Mouse (Mus musculus): ENCODE data around the gene Prap1. TPM values are rescaled to one million over a fixed set of nuclear protein-coding genes. Genes with fewer than 3 reads are reported as not detected.

Prap1 gene
- polyA plus RNA-seq, 1 experiment from 2014 or later: not detected

DNA sequence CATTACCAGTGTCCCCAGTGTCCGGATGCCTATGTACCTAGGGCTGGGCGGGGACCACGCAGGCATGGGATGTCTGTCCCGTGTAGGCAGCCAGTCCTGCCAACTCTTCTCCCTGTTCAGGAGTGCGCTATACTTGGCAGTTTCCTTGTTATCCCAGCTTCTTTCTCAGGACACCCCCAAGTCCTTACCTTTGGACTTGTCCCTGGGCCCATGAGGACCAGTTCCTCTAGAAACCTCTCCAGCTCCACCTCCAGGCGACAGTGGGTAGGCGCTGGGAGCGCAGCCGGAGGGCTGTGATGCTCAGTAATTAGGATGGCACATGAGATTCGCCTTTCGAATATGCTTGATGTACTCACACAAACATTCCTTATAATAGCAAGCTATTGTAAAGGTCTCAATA lies 30.9 kb upstream of the Prap1 start:
- Histone ChIP-seq H3K4me3 (no peak overlapping the region), H3K27ac (peak overlapping the region; percentile 14; the same call in 1 of the 2 replicates), H3K4me2 (peak overlapping the region; percentile 73; the same call in 1 of the 2 replicates), H3K4me1 (replicated peaks) (peaks cover 56% of the 10 kb centered on the region), H3K27me3 (peaks cover 40% of the 10 kb centered on the region), H3K9ac (no peak overlapping the region), H3K36me3 (no peaks in the 10 kb centered on the region), H3K9me3 (no peaks in the 10 kb centered on the region)
- 7% methylated on average over 11 of the region's 11 CpGs for WGBS
- no peak; the same call in 1 of the 2 replicates for ATAC-seq (ENCODE audit: low FRiP score)

DNA sequence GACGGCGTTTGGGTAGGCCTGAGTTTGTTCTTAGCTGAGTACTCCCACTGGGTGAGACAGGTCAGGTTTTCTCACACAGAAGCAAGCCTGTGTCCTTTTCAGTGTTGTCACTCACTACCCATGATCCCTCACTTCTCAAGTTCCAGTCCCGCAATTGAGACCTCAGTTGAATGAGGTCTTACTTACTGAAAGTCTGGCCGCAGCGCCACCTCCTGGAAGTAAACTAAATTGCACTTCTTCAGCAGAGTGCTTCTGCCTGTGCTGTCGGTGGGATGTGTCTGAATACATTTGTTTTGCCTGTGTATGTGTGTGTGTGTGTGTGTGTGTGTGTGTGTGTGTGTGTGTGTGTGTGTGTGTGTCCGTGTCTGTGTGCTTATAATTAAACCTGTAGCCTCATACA lies 30.1 kb upstream of the Prap1 start:
- peaks cover 43% of the 10 kb centered on the region for H3K27me3 ChIP-seq
- H3K36me3 ChIP-seq: no peaks in the 10 kb centered on the region
- no peak overlapping the region for H3K4me2 ChIP-seq
- H3K9ac ChIP-seq: no peak overlapping the region
- 18% methylated on average over 7 of the region's 7 CpGs for WGBS
- H3K9me3 ChIP-seq: no peaks in the 10 kb centered on the region
- no peak for ATAC-seq (ENCODE audit: low FRiP score)
- no peak overlapping the region for H3K4me3 ChIP-seq
- H3K4me1 ChIP-seq (replicated peaks): peaks cover 48% of the 10 kb centered on the region
- H3K27ac ChIP-seq: no peak overlapping the region

DNA sequence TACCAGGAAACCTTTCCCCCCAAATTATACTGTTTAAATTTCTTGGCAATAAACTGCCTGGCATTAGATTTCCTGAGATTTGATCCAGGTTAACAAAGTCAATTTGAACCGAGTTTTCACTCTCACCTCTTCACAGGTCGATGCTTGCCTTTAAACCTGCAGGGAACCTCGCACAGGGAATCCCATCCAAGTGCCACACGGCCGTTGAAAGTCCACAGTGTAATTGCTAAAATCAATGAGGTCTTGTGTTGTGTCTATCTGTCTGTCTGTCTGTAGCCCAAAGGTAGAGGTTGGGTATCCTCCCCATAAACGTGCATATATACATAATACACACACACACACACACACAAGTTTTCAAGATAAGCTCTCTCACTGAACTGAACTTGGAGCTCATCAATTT lies 25.8 kb upstream of the Prap1 start:
- no peak for ATAC-seq (ENCODE audit: low FRiP score)
- H3K36me3 ChIP-seq: peaks cover 26% of the 10 kb centered on the region
- H3K9me3 ChIP-seq: no peaks in the 10 kb centered on the region
- 73% methylated on average over 6 of the region's 6 CpGs for WGBS
- H3K4me1 ChIP-seq (replicated peaks): peaks cover 5% of the 10 kb centered on the region; the same call in 1 of the 2 replicates
- H3K4me2 ChIP-seq: no peak overlapping the region
- no peak overlapping the region for H3K27ac ChIP-seq
- no peak overlapping the region for H3K9ac ChIP-seq
- H3K4me3 ChIP-seq: no peak overlapping the region
- peaks cover 51% of the 10 kb centered on the region for H3K27me3 ChIP-seq

DNA sequence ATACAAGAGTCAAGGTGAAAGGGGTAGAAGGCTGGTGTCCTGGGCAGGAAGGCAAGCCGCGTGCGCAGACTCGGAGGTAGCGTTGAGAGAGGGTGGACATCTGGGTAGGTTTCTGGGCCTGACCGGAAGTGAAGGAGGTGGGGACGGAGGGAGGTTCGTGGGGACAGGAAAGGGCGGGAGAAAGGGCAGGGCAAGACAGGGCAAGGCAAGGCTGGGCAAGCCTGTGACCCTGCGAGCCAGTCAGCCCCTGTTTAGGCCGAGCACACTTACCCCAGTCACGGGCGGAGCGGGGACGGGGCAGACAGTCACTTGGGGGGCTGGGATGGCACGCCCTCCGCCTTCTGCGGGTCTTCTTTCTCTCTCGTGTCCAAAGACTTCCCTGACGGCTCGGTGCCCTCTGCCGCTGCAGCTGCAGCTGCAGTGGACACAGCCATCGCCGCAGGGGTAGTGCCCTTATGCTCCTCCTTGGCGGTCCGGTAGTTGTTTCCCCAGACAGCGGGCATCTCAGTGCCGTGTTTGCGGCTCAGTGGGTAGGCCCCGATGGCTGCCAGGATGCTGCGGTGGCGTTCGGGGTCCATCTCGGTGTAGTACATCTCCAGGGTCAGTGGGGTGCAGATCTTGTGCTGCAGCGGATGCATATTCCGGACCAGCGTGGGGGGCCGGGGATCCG lies 23.0 kb upstream of the Prap1 start:
- WGBS: 40% methylated on average over 39 of the region's 39 CpGs
- no peak overlapping the region for H3K27ac ChIP-seq
- H3K36me3 ChIP-seq: peaks cover 43% of the 10 kb centered on the region
- H3K4me2 ChIP-seq: peak overlapping the region; percentile 38
- peak overlapping the region; percentile 17; the same call in 1 of the 2 replicates for H3K4me3 ChIP-seq
- ATAC-seq (ENCODE audit: low FRiP score): no peak
- H3K27me3 ChIP-seq: peaks cover 44% of the 10 kb centered on the region
- no peaks in the 10 kb centered on the region for H3K4me1 ChIP-seq (replicated peaks)
- H3K9me3 ChIP-seq: no peaks in the 10 kb centered on the region
- H3K9ac ChIP-seq: peak overlapping the region; percentile 26; the same call in 1 of the 2 replicates

DNA sequence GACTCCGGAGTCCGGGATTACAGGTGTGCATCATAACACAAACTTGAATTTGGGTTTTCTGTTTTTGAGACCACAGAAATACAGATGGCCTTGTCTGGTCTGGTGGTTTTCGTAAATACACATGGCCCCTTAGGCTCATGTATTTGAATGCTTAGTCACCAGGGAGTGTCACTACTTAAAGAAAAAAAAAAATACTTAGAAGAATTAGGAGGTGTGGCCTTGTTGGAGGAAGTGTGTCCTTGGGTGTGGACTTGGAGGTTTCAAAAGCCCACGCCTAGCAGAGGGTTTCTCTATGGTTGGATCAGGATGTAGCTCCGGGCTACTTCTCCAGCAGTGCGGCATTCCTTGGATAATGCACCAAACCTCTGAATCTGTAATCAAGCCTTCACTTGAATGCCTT lies 15.5 kb upstream of the Prap1 start:
- Histone ChIP-seq H3K9me3 (no peaks in the 10 kb centered on the region), H3K4me1 (replicated peaks) (peaks cover 32% of the 10 kb centered on the region), H3K27me3 (peaks cover 10% of the 10 kb centered on the region), H3K9ac (peak overlapping the region; percentile 19; the same call in 1 of the 2 replicates), H3K4me3 (no peak overlapping the region), H3K27ac (no peak overlapping the region), H3K36me3 (peaks cover 14% of the 10 kb centered on the region), H3K4me2 (no peak overlapping the region)
- ATAC-seq (ENCODE audit: low FRiP score): no peak
- WGBS: 82% methylated on average over 6 of the region's 6 CpGs

DNA sequence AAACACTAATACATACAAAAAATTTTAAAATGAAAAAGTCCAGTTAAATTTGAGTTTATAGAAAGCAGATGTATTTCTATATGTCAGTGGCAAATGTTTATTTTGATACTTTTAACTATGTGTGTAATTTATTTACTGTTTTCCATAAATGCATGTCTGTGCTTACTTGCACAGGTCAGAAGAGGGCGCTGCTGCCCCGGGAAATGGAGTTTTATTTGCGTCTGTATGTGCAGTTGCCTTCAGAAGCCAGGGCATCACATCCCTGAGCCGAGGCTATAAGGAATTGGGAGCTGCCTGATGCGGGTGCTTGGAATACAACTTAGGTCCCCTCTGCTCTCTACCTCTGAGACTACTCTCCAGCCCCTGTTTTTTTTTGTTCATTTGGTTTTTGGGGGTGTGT lies 14.5 kb upstream of the Prap1 start:
- H3K4me2 ChIP-seq: no peak overlapping the region
- peaks cover 6% of the 10 kb centered on the region for H3K27me3 ChIP-seq
- H3K4me1 ChIP-seq (replicated peaks): peaks cover 36% of the 10 kb centered on the region
- H3K9ac ChIP-seq: no peak overlapping the region
- H3K4me3 ChIP-seq: no peak overlapping the region
- no peaks in the 10 kb centered on the region for H3K9me3 ChIP-seq
- H3K36me3 ChIP-seq: peaks cover 4% of the 10 kb centered on the region
- ATAC-seq (ENCODE audit: low FRiP score): no peak
- H3K27ac ChIP-seq: peak overlapping the region; percentile 94; the same call in 1 of the 2 replicates
- WGBS: 6% methylated on average over 5 of the region's 5 CpGs

DNA sequence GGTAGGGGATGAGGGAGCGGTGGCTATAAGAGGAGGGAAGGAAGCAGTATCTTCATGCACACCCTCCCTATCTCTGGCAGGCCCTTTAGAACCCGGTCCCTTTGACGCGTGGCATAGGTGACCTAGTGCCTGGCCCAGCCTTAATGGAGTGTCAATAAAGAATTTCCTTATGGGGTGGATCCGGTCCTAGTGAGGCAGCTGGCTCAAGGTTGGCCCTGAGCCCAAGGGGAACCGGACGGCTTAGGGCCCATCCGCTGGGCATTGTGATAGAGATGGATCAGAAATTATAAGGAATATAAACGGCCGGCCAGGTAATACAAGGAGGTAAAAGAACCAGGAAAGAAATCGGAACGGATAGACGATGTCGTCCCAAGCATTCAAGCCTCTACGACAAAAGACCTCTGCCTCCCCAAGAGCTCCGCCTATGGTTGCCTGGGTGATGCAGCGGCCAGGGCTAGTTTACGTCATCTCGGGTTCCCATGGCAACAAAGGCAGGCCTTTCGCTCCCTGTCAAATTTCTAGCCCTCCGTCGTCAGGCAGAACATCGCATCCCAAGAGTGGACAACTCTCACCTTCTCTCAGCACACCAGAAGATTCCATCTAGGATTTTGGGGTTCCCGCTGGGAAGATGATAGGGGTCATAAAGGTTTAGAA lies 12.6 kb upstream of the Prap1 start:
- WGBS: 2% methylated on average over 24 of the region's 24 CpGs
- Histone ChIP-seq H3K9ac (peak overlapping the region; percentile 83), H3K9me3 (no peaks in the 10 kb centered on the region), H3K36me3 (no peaks in the 10 kb centered on the region), H3K27ac (peak overlapping the region; percentile 94), H3K4me1 (replicated peaks) (peaks cover 36% of the 10 kb centered on the region), H3K27me3 (peaks cover 6% of the 10 kb centered on the region), H3K4me2 (peak overlapping the region; percentile 79), H3K4me3 (peak overlapping the region; percentile 47)
- ATAC-seq (ENCODE audit: low FRiP score): peak; percentile 71

DNA sequence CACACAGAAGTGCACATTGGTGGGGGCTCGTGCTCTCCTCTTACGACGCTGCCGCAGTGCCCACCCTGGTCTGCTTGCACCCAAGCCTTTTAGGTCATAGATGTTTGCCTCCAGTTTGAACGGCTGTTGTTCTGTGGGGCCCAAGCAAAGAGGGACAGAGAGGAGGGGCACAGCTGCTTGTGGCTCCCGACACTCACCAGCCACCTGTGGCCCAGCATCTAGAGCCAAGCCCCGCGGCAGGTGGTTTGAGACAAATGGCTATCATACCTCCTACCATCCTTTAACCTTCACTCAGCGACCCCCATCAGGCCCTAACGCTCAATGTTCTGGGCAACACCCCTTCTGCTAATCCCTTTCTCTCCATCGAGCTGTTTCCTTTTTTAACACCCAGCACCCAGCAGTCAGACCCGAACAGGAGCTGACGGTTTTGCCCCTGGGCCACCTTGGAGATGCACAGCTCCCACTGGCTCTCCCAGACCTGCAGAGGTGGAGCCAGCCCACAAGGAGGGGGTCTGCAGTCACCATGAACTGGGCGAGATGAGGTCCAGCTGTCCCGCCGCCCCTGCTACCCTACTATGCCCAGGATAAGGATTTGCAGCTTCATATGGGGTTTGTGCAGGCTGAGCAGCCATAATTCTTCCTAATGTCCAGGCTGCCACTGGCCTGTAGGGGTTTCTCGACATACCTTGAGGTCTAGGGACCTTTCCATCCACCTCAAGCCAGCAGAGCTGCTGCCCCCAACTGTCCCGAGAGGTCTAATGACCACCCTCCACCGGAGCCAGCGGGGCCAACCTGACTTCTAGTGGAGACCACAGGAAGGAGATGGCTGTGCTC lies 11.6 kb upstream of the Prap1 start:
- Histone ChIP-seq H3K4me2 (peak overlapping the region; percentile 79), H3K9me3 (no peaks in the 10 kb centered on the region), H3K27ac (peak overlapping the region; percentile 94), H3K9ac (peak overlapping the region; percentile 83), H3K27me3 (peaks cover 6% of the 10 kb centered on the region), H3K4me3 (peak overlapping the region; percentile 47), H3K36me3 (no peaks in the 10 kb centered on the region), H3K4me1 (replicated peaks) (peaks cover 36% of the 10 kb centered on the region)
- ATAC-seq (ENCODE audit: low FRiP score): peak; percentile 23
- WGBS: 13% methylated on average over 20 of the region's 20 CpGs

DNA sequence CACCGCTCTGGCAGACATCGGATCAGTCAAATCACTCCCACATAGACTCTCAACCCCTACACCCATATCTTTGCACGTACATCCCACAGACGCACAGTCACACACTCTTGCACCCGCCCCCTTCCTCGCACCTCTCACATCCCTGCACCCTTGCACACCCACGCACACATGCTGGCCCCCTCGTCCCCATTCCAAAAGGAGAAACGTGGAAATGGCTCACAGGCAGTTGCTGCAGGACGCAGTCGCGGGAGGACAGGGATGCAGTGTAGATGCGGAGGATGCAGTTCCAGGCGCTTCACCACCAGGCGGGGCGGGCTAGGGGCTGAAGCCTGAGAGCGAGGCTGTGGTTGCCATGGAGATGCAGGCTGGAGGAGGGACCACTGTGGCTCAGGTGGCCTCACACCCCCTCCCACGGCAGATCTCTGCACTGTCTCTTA lies 10.9 kb upstream of the Prap1 start, which contains the start of gene Caly:
TSS of gene Caly (minus strand) at position 307 of the 437 bp plus-strand sequence.
- peak within 1 kb of the TSS; percentile 79 for H3K4me2 ChIP-seq
- 6% methylated on average over 18 of the region's 18 CpGs for WGBS
- H3K4me1 ChIP-seq (replicated peaks): peaks cover 36% of the 10 kb centered on the region
- peak within 1 kb of the TSS; percentile 83 for H3K9ac ChIP-seq
- peaks cover 6% of the 10 kb centered on the region for H3K27me3 ChIP-seq
- H3K27ac ChIP-seq: peak within 1 kb of the TSS; percentile 94
- H3K9me3 ChIP-seq: no peaks in the 10 kb centered on the region
- ATAC-seq (ENCODE audit: low FRiP score): peak; percentile 90
- H3K36me3 ChIP-seq: no peaks in the 10 kb centered on the region
- H3K4me3 ChIP-seq: peak within 1 kb of the TSS; percentile 47

DNA sequence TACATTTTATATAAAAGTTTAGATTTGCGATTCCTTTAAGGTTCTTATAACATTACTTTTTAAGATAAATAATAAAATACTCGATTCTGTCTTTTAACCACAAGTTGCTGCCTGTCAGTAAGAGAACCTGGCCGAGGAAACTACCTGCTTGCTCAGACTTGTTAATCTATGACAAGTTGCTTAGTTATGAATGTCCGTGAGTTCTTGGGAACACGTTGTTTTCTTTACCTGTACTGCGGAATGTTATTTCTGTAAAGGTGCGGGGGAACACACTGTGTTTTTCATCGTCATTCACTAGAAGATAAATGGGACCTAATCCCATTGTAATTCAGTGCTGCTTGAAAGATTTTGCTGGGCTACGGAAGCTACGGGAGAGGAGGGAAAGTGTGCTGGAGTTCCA lies 2.6 kb upstream of the Prap1 start:
- Histone ChIP-seq H3K27me3 (no peaks in the 10 kb centered on the region), H3K27ac (no peak overlapping the region), H3K9me3 (no peaks in the 10 kb centered on the region; the same call in 1 of the 2 replicates), H3K4me2 (no peak overlapping the region), H3K9ac (no peak overlapping the region), H3K4me3 (no peak overlapping the region), H3K4me1 (replicated peaks) (no peaks in the 10 kb centered on the region), H3K36me3 (no peaks in the 10 kb centered on the region)
- ATAC-seq (ENCODE audit: low FRiP score): no peak
- 81% methylated on average over 10 of the region's 10 CpGs for WGBS

DNA sequence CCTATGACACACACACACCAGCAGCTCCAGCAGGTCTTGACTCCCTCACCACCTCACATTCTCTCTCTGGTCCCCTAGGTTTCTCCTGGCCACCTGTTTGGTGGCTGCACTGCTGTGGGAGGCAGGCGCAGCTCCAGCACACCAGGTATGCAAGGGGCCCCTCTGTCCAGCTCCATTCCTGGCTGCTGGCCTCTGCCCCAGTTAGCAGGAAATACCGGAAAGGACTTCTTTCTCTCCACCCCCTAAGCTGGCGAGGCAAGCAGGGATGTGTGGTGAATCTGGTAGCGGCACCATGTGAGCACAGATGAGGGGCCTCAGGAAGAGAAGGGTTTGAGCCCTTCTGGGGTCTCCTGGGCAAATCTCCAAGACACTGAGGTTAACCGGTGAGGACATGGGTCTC lies 1.8 kb downstream of the Prap1 start:
- peaks cover 5% of the 10 kb centered on the region for H3K36me3 ChIP-seq
- ATAC-seq (ENCODE audit: low FRiP score): no peak
- H3K27me3 ChIP-seq: no peaks in the 10 kb centered on the region
- no peak overlapping the region for H3K27ac ChIP-seq
- H3K9me3 ChIP-seq: no peaks in the 10 kb centered on the region; the same call in 1 of the 2 replicates
- no peak overlapping the region for H3K4me2 ChIP-seq
- H3K9ac ChIP-seq: no peak overlapping the region
- 75% methylated on average over 5 of the region's 5 CpGs for WGBS
- H3K4me1 ChIP-seq (replicated peaks): no peaks in the 10 kb centered on the region
- no peak overlapping the region for H3K4me3 ChIP-seq

DNA sequence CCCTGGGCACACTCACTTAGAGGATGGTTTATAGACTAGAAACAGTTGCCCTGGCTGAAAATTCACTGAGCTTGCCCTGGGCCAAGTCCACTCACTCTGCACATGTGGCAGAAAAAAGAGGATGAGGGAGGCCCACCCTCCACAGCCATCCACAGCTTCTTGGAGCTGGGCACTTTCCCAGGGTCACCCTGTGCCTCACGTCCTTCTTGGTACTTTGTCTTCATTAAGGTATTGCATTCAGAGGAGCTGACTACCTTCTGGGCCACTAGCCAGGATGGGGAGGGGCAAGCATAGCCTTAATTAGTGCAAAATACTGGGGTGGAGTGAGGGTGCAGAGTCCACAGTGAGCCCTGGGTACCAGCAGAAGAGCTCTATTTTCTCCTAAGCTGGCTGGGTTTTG lies 2.4 kb downstream of the Prap1 start:
- no peaks in the 10 kb centered on the region; the same call in 1 of the 2 replicates for H3K9me3 ChIP-seq
- H3K36me3 ChIP-seq: peaks cover 5% of the 10 kb centered on the region
- no peak overlapping the region for H3K9ac ChIP-seq
- 53% methylated on average over 1 of the region's 1 CpGs for WGBS
- H3K27ac ChIP-seq: no peak overlapping the region
- H3K27me3 ChIP-seq: no peaks in the 10 kb centered on the region
- ATAC-seq (ENCODE audit: low FRiP score): 0 out of 2 replicates have a peak, but pooled peaks have one; percentile 24
- H3K4me1 ChIP-seq (replicated peaks): no peaks in the 10 kb centered on the region
- H3K4me2 ChIP-seq: no peak overlapping the region
- H3K4me3 ChIP-seq: no peak overlapping the region

All from hindbrain, embryonic 13.5 days (tissue).